Mouse (Mus musculus) kidney, adult 2 months (tissue): ENCODE measurements around the gene Rem1.

ENCODE experiments used
- CTCF ChIP-seq: fragments of 200-500 bp; conservative IDR thresholded peaks from 2 replicates; pipeline ENCODE4 v1.5.1; 2011; ENCODE audit warnings: low read depth, mild to moderate bottlenecking, control low read depth, low read length, moderate library complexity, mixed read lengths; ENCODE audit not compliant: insufficient read depth, insufficient read length
- POLR2A ChIP-seq: fragments of 200-500 bp; IDR thresholded peaks from one replicate; pipeline ENCODE4 v1.6.1; 2011; ENCODE audit warnings: low read depth, low read length, control low read depth

DNA sequence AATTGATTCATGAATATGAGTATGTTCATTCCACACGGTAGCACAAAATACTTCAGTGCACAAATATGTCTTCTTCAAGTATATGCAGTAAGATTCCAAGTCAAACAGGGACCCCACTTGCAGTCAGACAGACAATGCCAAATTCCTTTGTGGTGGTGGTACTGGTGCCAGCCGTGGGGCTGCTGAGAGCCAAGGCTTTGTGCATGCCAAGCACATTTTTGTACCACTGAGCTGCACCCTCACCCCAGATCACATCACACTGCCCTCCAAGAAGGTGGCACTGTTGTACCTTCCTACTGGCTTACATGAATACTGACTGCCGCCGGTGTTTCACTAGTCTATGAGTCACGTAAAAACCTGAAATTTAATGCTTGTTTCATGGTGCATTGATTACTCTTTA lies 52.2 kb downstream of the Rem1 start:
- TF ChIP-seq CTCF: no peak
- TF ChIP-seq POLR2A: no peak
